Mouse (Mus musculus) heart, postnatal 25 days (tissue): ENCODE measurements around the gene Agxt2. TPM values are rescaled to one million over a fixed set of nuclear protein-coding genes. Genes with fewer than 3 reads are reported as not detected.

Source experiments
- DNase-seq: peaks from one replicate; pipeline ENCODE4 v3.0.0; 2022; ENCODE audit warnings: low spot score
- intact Hi-C: fragments of 180-260 bp; cut with DNase I; formaldehyde crosslinking; loops from one replicate; pipeline ENCODE4 v1.15.1; 2025
- total RNA-seq, 2 experiments: library from RNA; stranded (reverse); gene quantifications; 2 replicates each; pipeline ENCODE4 v1.2.3; 2021

Gene Agxt2
- total RNA-seq, 2 experiments from 2014 or later = not detected

DNA sequence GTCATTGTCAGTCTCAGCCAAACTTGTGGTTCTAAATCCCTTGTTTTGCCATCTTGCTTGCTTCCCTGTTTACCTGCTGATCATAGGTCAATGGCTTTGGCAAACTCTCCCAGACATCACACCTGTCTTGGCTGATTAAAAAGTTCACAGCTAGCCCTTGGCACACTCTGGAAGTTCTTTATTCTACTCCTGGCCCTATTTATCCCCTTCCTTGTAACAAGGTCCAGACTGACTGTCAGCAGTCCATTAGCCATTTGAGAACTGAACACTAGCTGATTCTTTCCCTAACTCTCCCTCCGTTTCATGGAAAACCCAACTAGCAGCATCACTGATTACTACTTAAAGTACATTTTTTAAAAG lies 63.4 kb downstream of the Agxt2 start:
- intact Hi-C loops = no loop called here
- no peak for DNase-seq

DNA sequence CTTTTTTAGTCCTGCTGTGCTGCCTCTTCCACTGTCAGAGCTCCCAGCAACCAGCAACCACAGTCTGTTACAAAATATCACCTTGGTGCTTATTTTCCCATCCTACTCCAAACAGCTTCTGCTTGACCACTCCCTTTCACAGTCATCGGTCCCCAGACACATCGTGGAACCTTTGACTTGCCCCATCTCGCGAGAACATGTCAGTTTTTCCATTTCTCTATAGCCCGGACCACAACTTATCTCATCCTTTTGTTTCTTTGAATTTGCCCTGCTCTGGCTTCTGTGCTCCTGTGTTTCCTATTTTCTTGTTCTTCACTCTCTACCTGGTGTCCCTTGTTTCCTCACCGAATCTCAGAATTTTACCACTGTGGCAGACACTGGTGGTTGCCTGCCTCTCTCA lies 67.8 kb downstream of the Agxt2 start:
- no peak for DNase-seq
- intact Hi-C loops = no loop called here

- DNase-seq = no peak
- intact Hi-C loops = no loop called here
Measured at GRCm38 (mm10) chr15:10426545-10427266, 68.4 kb downstream of the Agxt2 start.

DNA sequence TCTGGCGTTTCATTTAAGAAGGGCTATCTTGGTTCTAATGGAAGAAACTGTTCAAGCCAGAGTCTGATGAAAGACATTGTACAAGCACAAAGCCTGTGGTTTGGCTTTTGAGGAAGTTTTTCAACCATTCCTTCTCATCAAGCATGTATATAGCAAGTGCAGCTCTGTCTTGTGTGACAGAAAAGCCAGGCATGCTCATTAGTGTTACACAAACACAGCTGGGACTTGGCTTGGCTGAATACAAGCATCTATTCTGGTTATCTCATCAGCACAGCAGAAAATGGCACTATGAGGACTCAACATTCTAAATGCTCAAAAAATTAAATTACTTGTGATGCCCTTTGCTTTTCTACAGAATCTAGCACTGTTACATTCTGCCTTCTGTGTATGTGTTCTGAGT lies 78.6 kb downstream of the Agxt2 start:
- DNase-seq = no peak
- intact Hi-C loops = no loop called here

- intact Hi-C loops = no loop called here
- DNase-seq = no peak
Measured at GRCm38 (mm10) chr15:10439963-10440362, 81.6 kb downstream of the Agxt2 start.

GRCm38 (mm10) chr15:10441493-10441892 lies 83.2 kb downstream of the Agxt2 start:
- no peak for DNase-seq
- intact Hi-C loops = no loop called here

DNA sequence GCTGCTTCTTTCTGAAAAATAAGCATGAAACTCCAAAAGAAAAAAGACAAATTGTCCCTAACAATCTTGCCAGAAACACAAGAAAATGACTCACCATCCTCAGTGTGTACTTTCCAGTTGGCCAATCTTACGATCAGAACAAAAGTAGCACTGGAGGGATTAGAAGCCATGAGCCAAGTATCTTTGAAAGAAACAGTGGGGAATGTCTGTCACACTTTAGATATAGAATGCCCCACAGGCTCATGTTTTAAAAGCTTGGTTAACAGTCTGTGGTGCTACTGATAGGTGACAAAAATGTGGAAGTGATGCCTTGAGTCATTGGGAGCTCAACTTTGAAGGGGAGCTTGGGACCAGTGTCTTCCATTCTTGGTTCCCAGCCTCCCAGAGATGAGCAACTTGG lies 83.9 kb downstream of the Agxt2 start:
- intact Hi-C loops = no loop called here
- no peak for DNase-seq

GRCm38 (mm10) chr15:10447102-10447501 lies 88.8 kb downstream of the Agxt2 start:
- no peak for DNase-seq

More at GRCm38 (mm10) chr15:10447102-10447501, 88.8 kb downstream of the Agxt2 start:
- intact Hi-C loops = no loop called here

Other genes with a start within 250 kb of the Agxt2 start
- 1 to 10 TPM; 1.7 to 1.9 TPM for gene Prlr, start 181.3 kb upstream of the Agxt2 start, total RNA-seq
- gene Gm21973, start 33.2 kb upstream of the Agxt2 start, total RNA-seq = not detected
- gene Dnajc21, start 112.0 kb downstream of the Agxt2 start, total RNA-seq = 10 to 100 TPM; 33.6 to 34.5 TPM
- gene Brix1, start 127.4 kb downstream of the Agxt2 start, total RNA-seq = 10 to 100 TPM; 18.4 to 22.5 TPM
- gene Rad1, start 127.5 kb downstream of the Agxt2 start, total RNA-seq = 1 to 10 TPM; 6.7 to 8.2 TPM
- gene Ttc23l, start 200.1 kb downstream of the Agxt2 start, total RNA-seq = not detected